Mouse (Mus musculus) 3134 (cell line): ENCODE measurements around the gene Thy1.

Experiments
- DNase-seq: peaks from one replicate; pipeline ENCODE4 v3.0.0-alpha.2; 2011; ENCODE audit warnings: low spot score; ENCODE audit not compliant: insufficient read length; ENCODE audit errors: extremely low read depth

Gene Thy1

GRCm38 (mm10) chr9:44033317-44033716 is 9.9 kb upstream of the Thy1 start:
- no peak for DNase-seq

- no peak for DNase-seq
Observed at GRCm38 (mm10) chr9:44033957-44034727, 9.0 kb upstream of the Thy1 start.

- DNase-seq, result no peak
Observed at GRCm38 (mm10) chr9:44037106-44037505, 6.1 kb upstream of the Thy1 start.

- no peak for DNase-seq
Observed at GRCm38 (mm10) chr9:44041511-44042395, 1.4 kb upstream of the Thy1 start.

GRCm38 (mm10) chr9:44042396-44042680 is 846 bp upstream of the Thy1 start:
- no peak for DNase-seq

- DNase-seq, result no peak
Observed at GRCm38 (mm10) chr9:44043708-44044425, 683 bp downstream of the Thy1 start.

- DNase-seq, result no peak
Observed at GRCm38 (mm10) chr9:44044426-44045157, 1.4 kb downstream of the Thy1 start.

GRCm38 (mm10) chr9:44045158-44045883 is 2.1 kb downstream of the Thy1 start:
- no peak for DNase-seq

GRCm38 (mm10) chr9:44045884-44046272 is 2.7 kb downstream of the Thy1 start:
- no peak for DNase-seq

- no peak for DNase-seq
Observed at GRCm38 (mm10) chr9:44046426-44046825, 3.2 kb downstream of the Thy1 start.

GRCm38 (mm10) chr9:44047071-44047470 is 3.9 kb downstream of the Thy1 start:
- no peak for DNase-seq

GRCm38 (mm10) chr9:44047571-44048490 is 4.6 kb downstream of the Thy1 start:
- DNase-seq, result no peak

- DNase-seq, result peak; percentile 54
Observed at GRCm38 (mm10) chr9:44048541-44049380, 5.6 kb downstream of the Thy1 start.

GRCm38 (mm10) chr9:44049381-44050165 is 6.4 kb downstream of the Thy1 start:
- no peak for DNase-seq

- no peak for DNase-seq
Observed at GRCm38 (mm10) chr9:44052855-44053254, 9.7 kb downstream of the Thy1 start.

- DNase-seq, result no peak
Observed at GRCm38 (mm10) chr9:44053936-44054335, 10.8 kb downstream of the Thy1 start.

GRCm38 (mm10) chr9:44058606-44059005 is 15.4 kb downstream of the Thy1 start:
- DNase-seq, result no peak
